Mouse (Mus musculus): ENCODE data around the gene Lrfn2. TPM values are rescaled to one million over a fixed set of nuclear protein-coding genes. Genes with fewer than 3 reads are reported as not detected.

Gene Lrfn2
- polyA plus RNA-seq, 1 experiment from 2014 or later, result 8.7 TPM

- 3% methylated on average over 11 of the region's 11 CpGs for WGBS
- no peaks in the 10 kb centered on the region for H3K9me3 ChIP-seq
- peak; percentile 93 for ATAC-seq (replicated peaks)
- H3K36me3 ChIP-seq, result no peaks in the 10 kb centered on the region
- H3K4me3 ChIP-seq, result no peak overlapping the region
- no peak overlapping the region for H3K9ac ChIP-seq (replicated peaks)
- H3K4me1 ChIP-seq, result peaks cover 28% of the 10 kb centered on the region
- peak overlapping the region; percentile 75 for H3K27ac ChIP-seq (replicated peaks)
- H3K27me3 ChIP-seq, result no peaks in the 10 kb centered on the region
- no peak overlapping the region for H3K4me2 ChIP-seq (replicated peaks)
These were observed 111.8 kb downstream of the Lrfn2 start for GRCm38 (mm10) chr17:49043806-49044640.

- WGBS, result 80% methylated on average over 4 of the region's 4 CpGs
- no peak overlapping the region for H3K4me2 ChIP-seq (replicated peaks)
These were observed 115.7 kb downstream of the Lrfn2 start for GRCm38 (mm10) chr17:49047921-49048320.

GRCm38 (mm10) chr17:49051231-49051630 is 119.1 kb downstream of the Lrfn2 start:
- no peak overlapping the region for H3K4me2 ChIP-seq (replicated peaks)
- no peak for ATAC-seq (replicated peaks)
- no peak overlapping the region for H3K9ac ChIP-seq (replicated peaks)
- H3K36me3 ChIP-seq, result no peaks in the 10 kb centered on the region
- H3K4me1 ChIP-seq, result no peaks in the 10 kb centered on the region
- 91% methylated on average over 11 of the region's 11 CpGs for WGBS
- no peaks in the 10 kb centered on the region for H3K9me3 ChIP-seq
- no peaks in the 10 kb centered on the region for H3K27me3 ChIP-seq
- no peak overlapping the region for H3K27ac ChIP-seq (replicated peaks)
- no peak overlapping the region for H3K4me3 ChIP-seq

More at GRCm38 (mm10) chr17:49047921-49048320, 115.7 kb downstream of the Lrfn2 start:
- Histone ChIP-seq H3K27me3 (no peaks in the 10 kb centered on the region), H3K9ac (replicated peaks) (no peak overlapping the region), H3K27ac (replicated peaks) (no peak overlapping the region), H3K9me3 (no peaks in the 10 kb centered on the region), H3K36me3 (no peaks in the 10 kb centered on the region), H3K4me3 (no peak overlapping the region), H3K4me1 (peaks cover 21% of the 10 kb centered on the region)
- no peak for ATAC-seq (replicated peaks)

GRCm38 (mm10) chr17:49061141-49061540 is 129.0 kb downstream of the Lrfn2 start:
- Histone ChIP-seq H3K27me3 (no peaks in the 10 kb centered on the region), H3K9me3 (no peaks in the 10 kb centered on the region), H3K4me2 (replicated peaks) (no peak overlapping the region), H3K4me1 (peaks cover 10% of the 10 kb centered on the region), H3K36me3 (no peaks in the 10 kb centered on the region), H3K9ac (replicated peaks) (no peak overlapping the region), H3K27ac (replicated peaks) (no peak overlapping the region), H3K4me3 (no peak overlapping the region)
- 90% methylated on average over 8 of the region's 8 CpGs for WGBS
- no peak for ATAC-seq (replicated peaks)

- peak; percentile 64 for ATAC-seq (replicated peaks)
- Histone ChIP-seq H3K27ac (replicated peaks) (peak overlapping the region; percentile 46), H3K4me3 (no peak overlapping the region), H3K9me3 (no peaks in the 10 kb centered on the region), H3K4me1 (peaks cover 10% of the 10 kb centered on the region), H3K4me2 (replicated peaks) (no peak overlapping the region), H3K27me3 (no peaks in the 10 kb centered on the region), H3K9ac (replicated peaks) (no peak overlapping the region), H3K36me3 (no peaks in the 10 kb centered on the region)
- 27% methylated on average over 3 of the region's 3 CpGs for WGBS
These were observed 131.6 kb downstream of the Lrfn2 start for GRCm38 (mm10) chr17:49063789-49064188.

- Histone ChIP-seq H3K9me3 (no peaks in the 10 kb centered on the region), H3K4me2 (replicated peaks) (no peak overlapping the region), H3K4me3 (no peak overlapping the region), H3K36me3 (no peaks in the 10 kb centered on the region), H3K9ac (replicated peaks) (no peak overlapping the region), H3K27ac (replicated peaks) (0 out of 2 replicates have a peak overlapping the region, but pooled peaks have one; percentile 12), H3K27me3 (no peaks in the 10 kb centered on the region), H3K4me1 (peaks cover 10% of the 10 kb centered on the region)
- WGBS, result 68% methylated on average over 8 of the region's 8 CpGs
- 0 out of 2 replicates have a peak, but pooled peaks have one; percentile 37 for ATAC-seq (replicated peaks)
These were observed 132.3 kb downstream of the Lrfn2 start for GRCm38 (mm10) chr17:49064526-49064925.

- H3K4me3 ChIP-seq, result no peak overlapping the region
- no peak overlapping the region for H3K9ac ChIP-seq (replicated peaks)
- no peaks in the 10 kb centered on the region for H3K36me3 ChIP-seq
- no peak overlapping the region for H3K4me2 ChIP-seq (replicated peaks)
- peaks cover 10% of the 10 kb centered on the region for H3K4me1 ChIP-seq
- no peaks in the 10 kb centered on the region for H3K9me3 ChIP-seq
- no peak overlapping the region for H3K27ac ChIP-seq (replicated peaks)
- no peaks in the 10 kb centered on the region for H3K27me3 ChIP-seq
- 89% methylated on average over 3 of the region's 3 CpGs for WGBS
- no peak for ATAC-seq (replicated peaks)
These were observed 132.9 kb downstream of the Lrfn2 start for GRCm38 (mm10) chr17:49065050-49065449.

- no peaks in the 10 kb centered on the region for H3K27me3 ChIP-seq
- no peak overlapping the region for H3K4me3 ChIP-seq
- H3K4me2 ChIP-seq (replicated peaks), result no peak overlapping the region
- no peak for ATAC-seq (replicated peaks)
- no peaks in the 10 kb centered on the region for H3K9me3 ChIP-seq
- no peak overlapping the region for H3K9ac ChIP-seq (replicated peaks)
- no peak overlapping the region for H3K27ac ChIP-seq (replicated peaks)
- H3K36me3 ChIP-seq, result no peaks in the 10 kb centered on the region
- H3K4me1 ChIP-seq, result peaks cover 10% of the 10 kb centered on the region
- 59% methylated on average over 6 of the region's 6 CpGs for WGBS
These were observed 134.6 kb downstream of the Lrfn2 start for GRCm38 (mm10) chr17:49066748-49067147.

GRCm38 (mm10) chr17:49078168-49078567 is 146.0 kb downstream of the Lrfn2 start:
- peaks cover 12% of the 10 kb centered on the region for H3K4me1 ChIP-seq
- no peak overlapping the region for H3K9ac ChIP-seq (replicated peaks)
- WGBS, result 31% methylated on average over 2 of the region's 2 CpGs
- no peaks in the 10 kb centered on the region for H3K9me3 ChIP-seq
- 0 out of 2 replicates have a peak overlapping the region, but pooled peaks have one; percentile 16 for H3K27ac ChIP-seq (replicated peaks)
- H3K4me2 ChIP-seq (replicated peaks), result no peak overlapping the region
- ATAC-seq (replicated peaks), result peak; percentile 68
- no peak overlapping the region for H3K4me3 ChIP-seq
- H3K27me3 ChIP-seq, result no peaks in the 10 kb centered on the region
- H3K36me3 ChIP-seq, result no peaks in the 10 kb centered on the region

- Histone ChIP-seq H3K4me2 (replicated peaks) (no peak overlapping the region), H3K36me3 (no peaks in the 10 kb centered on the region), H3K4me1 (peaks cover 20% of the 10 kb centered on the region), H3K9ac (replicated peaks) (no peak overlapping the region), H3K4me3 (no peak overlapping the region), H3K9me3 (no peaks in the 10 kb centered on the region), H3K27me3 (no peaks in the 10 kb centered on the region), H3K27ac (replicated peaks) (no peak overlapping the region)
- WGBS, result 65% methylated on average over 2 of the region's 2 CpGs
- no peak for ATAC-seq (replicated peaks)
These were observed 147.5 kb downstream of the Lrfn2 start for GRCm38 (mm10) chr17:49079647-49080046.

- H3K9ac ChIP-seq (replicated peaks), result no peak overlapping the region
- H3K4me2 ChIP-seq (replicated peaks), result no peak overlapping the region
- peaks cover 8% of the 10 kb centered on the region for H3K4me1 ChIP-seq
- H3K27me3 ChIP-seq, result no peaks in the 10 kb centered on the region
- 63% methylated on average over 9 of the region's 9 CpGs for WGBS
- H3K4me3 ChIP-seq, result no peak overlapping the region
- H3K9me3 ChIP-seq, result no peaks in the 10 kb centered on the region
- no peaks in the 10 kb centered on the region for H3K36me3 ChIP-seq
- ATAC-seq (replicated peaks), result no peak
- no peak overlapping the region for H3K27ac ChIP-seq (replicated peaks)
These were observed 151.6 kb downstream of the Lrfn2 start for GRCm38 (mm10) chr17:49083594-49084380.

GRCm38 (mm10) chr17:49085111-49085510 is 152.9 kb downstream of the Lrfn2 start:
- no peak overlapping the region for H3K4me3 ChIP-seq

More at GRCm38 (mm10) chr17:49085111-49085510, 152.9 kb downstream of the Lrfn2 start:
- ATAC-seq (replicated peaks), result no peak
- Histone ChIP-seq H3K4me2 (replicated peaks) (no peak overlapping the region), H3K9ac (replicated peaks) (no peak overlapping the region), H3K4me1 (peaks cover 8% of the 10 kb centered on the region), H3K27me3 (no peaks in the 10 kb centered on the region), H3K9me3 (no peaks in the 10 kb centered on the region), H3K36me3 (no peaks in the 10 kb centered on the region), H3K27ac (replicated peaks) (no peak overlapping the region)
- 97% methylated on average over 4 of the region's 4 CpGs for WGBS

Measured in forebrain, embryonic 15.5 days (tissue).